Mouse (Mus musculus) erythroblast, embryonic 14.5 days (primary cell): ENCODE results near the gene Prkag2.

Experiments used
- GATA1 ChIP-seq: IDR thresholded peaks from 2 replicates; pipeline ENCODE4 v1.6.1; 2012; ENCODE audit warnings: low read length, inconsistent platforms, mixed read lengths
- TAL1 ChIP-seq: IDR thresholded peaks from 3 replicates; pipeline ENCODE4 v1.6.1; 2012; ENCODE audit warnings: low read length, inconsistent platforms, mixed read lengths

DNA sequence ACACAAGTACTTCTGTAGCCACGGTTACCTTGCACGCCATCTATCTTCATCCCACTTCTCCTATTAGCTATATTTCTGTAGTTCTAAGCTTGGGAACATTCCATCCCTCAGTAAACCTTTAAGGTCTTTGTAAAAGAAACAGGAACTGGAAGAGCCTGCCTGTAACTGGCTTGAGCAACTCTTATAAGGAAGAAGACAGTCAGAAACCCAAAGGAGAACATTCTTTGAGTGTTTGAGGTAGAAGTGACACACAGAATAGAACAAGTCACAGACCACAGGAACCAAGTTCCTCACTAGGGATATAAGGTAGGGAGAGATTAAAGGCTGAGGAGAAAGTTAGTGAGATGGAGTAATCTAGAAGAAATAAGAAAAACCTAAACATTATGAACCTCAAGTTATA is 273.3 kb downstream of the Prkag2 start:
- no peak for TF ChIP-seq GATA1
- TF ChIP-seq TAL1 = no peak
